Mouse (Mus musculus): Measurements from ENCODE around the gene Srd5a1. TPM values are rescaled to one million over a fixed set of nuclear protein-coding genes. Genes with fewer than 3 reads are reported as not detected.

Srd5a1 gene
- total and polyA plus RNA-seq, 3 experiments, result 7.7 to 10.5 TPM; not detected in 1

DNA sequence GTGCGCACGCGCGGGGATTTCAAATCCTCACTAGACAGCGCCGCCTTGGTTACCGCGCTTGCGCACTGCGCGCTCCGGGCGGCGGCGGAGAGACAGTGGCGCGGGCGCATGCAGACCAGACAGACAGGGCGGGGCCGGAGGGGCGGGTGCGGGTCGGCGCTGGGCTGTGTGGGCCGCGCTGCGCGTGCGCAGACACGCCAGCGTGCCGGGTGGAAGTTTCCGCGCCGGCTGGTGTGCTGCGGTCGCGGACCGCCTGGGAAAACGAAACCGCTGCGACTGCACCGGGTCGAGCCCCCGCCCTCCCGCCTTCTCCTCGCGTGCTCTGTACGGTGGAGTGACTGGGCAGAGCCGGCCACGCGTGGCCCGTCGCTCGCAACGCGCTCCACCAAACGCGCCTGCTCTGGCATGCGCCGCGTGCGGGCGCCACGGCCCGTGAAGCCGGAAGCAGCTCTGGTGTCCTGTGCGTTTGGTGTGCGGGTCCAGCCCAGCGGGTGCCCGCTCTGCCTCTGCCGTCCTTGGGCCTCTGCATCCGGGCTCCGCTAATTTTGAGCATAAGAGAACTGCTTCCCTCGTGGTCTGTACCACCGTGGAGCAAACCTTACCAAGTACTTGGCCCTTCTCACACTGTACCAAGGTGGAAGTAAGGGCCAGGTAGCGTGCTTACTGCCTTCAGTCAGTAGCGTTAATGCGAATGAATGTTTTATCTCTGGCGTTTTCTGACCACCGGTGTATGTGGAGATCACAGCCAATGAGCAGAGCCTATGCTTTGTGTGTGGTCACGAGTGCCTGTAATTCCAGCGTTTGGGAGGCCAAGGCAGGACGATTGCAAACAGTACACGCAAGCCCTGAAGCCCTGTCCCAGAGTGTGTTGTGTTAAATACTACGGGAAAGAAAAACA, 76.3 kb downstream of the Srd5a1 start (continued):
- peak; percentile 46; the same call in 1 of the 2 replicates for TF ChIP-seq TBP (IDR thresholded peaks at IDR 0.05; ENCODE audit: low read depth, low read length)
- peak; percentile 89 for TF ChIP-seq NRF1 (IDR thresholded peaks at IDR 0.05; ENCODE audit: insufficient read depth, low read depth, low read length, poor library complexity, severe bottlenecking)
- TF ChIP-seq SIN3A (IDR thresholded peaks at IDR 0.05; ENCODE audit: low read length), result peak; percentile 48
- peak; percentile 67 for TF ChIP-seq USF1 (IDR thresholded peaks at IDR 0.05; ENCODE audit: low read depth, low read length)
- no peak for TF ChIP-seq E2F4 (IDR thresholded peaks at IDR 0.05; ENCODE audit: borderline replicate concordance, low read depth, low read length)
- TF ChIP-seq BHLHE40 (IDR thresholded peaks at IDR 0.05; ENCODE audit: borderline replicate concordance, low read depth, low read length), result no peak; the same call in 1 of the 2 replicates
- no peak for TF ChIP-seq KAT2A (conservative IDR thresholded peaks at IDR 0.05; ENCODE audit: low read depth, low read length)
- TF ChIP-seq ETS1 (IDR thresholded peaks at IDR 0.05; ENCODE audit: low read depth, low read length), result peak; percentile 40; the same call in 1 of the 2 replicates
- TF ChIP-seq EP300 (IDR thresholded peaks at IDR 0.05; ENCODE audit: low read depth in 1 of 2, low read length in 2 of 2), result no peak
- TF ChIP-seq CHD1 (IDR thresholded peaks at IDR 0.05; ENCODE audit: low read depth, low read length), result 0 out of 2 replicates have a peak, but pooled peaks have one; percentile 84
- TF ChIP-seq GATA1 (IDR thresholded peaks at IDR 0.05; ENCODE audit: low read depth, low read length), result no peak
- peak; percentile 25; the same call in 1 of the 2 replicates for TF ChIP-seq TCF12 (IDR thresholded peaks at IDR 0.05; ENCODE audit: low read depth, low read length)
- peak; percentile 64 for TF ChIP-seq MXI1 (IDR thresholded peaks at IDR 0.05; ENCODE audit: low read depth, low read length)
- no peak for TF ChIP-seq MAFK (IDR thresholded peaks at IDR 0.05; ENCODE audit: borderline replicate concordance, low read depth, low read length)

GRCm38 (mm10) chr13:69534334-69534653, 76.9 kb downstream of the Srd5a1 start, which contains the start of gene Tent4a:
Tent4a (minus strand) TSS chr13:69534617.
- no peaks in the 10 kb centered on the region for H3K9me3 ChIP-seq (replicated peaks; ENCODE audit: insufficient read depth, low read length)
- peak within 1 kb of the TSS; percentile 74 for H3K27ac ChIP-seq (ENCODE audit: control insufficient read depth, low read depth, low read length)
- no peaks in the 10 kb centered on the region for H3K27me3 ChIP-seq (ENCODE audit: control insufficient read depth in 1 of 2, insufficient read depth in 2 of 2, low read length in 2 of 2)
- peak within 1 kb of the TSS; percentile 97 for H3K9ac ChIP-seq (ENCODE audit: control insufficient read depth, low read depth, low read length, poor library complexity, severe bottlenecking)
- peak within 1 kb of the TSS; percentile 73 to 93 for H3K4me3 ChIP-seq (ENCODE audit: control insufficient read depth in 1 of 2, insufficient read depth in 1 of 2, low read depth in 2 of 2, low read length in 2 of 2)
- peaks cover 50% of the 10 kb centered on the region for H3K79me2 ChIP-seq (ENCODE audit: control insufficient read depth, insufficient read depth, low read length, poor library complexity)
- peaks cover 0 to 2% of the 10 kb centered on the region in 2 experiments; a peak in 1 of 4 replicates for H3K36me3 ChIP-seq (ENCODE audit: control insufficient read depth in 1 of 2, insufficient read depth in 2 of 2, low read length in 2 of 2)
- no peak for TF ChIP-seq EP300 (IDR thresholded peaks at IDR 0.05; ENCODE audit: low read depth in 1 of 2, low read length in 2 of 2)
- TF ChIP-seq POLR2AphosphoS2 (IDR thresholded peaks at IDR 0.05; ENCODE audit: low read length), result no peak
- TF ChIP-seq SIN3A (IDR thresholded peaks at IDR 0.05; ENCODE audit: low read length), result no peak
- no peak for TF ChIP-seq MYB (IDR thresholded peaks at IDR 0.05; ENCODE audit: low read depth, low read length)
- no peak for TF ChIP-seq GABPA (IDR thresholded peaks at IDR 0.05; ENCODE audit: low read depth, low read length)
- TF ChIP-seq CHD2 (IDR thresholded peaks at IDR 0.05; ENCODE audit: low read length), result no peak
- TF ChIP-seq E2F4 (IDR thresholded peaks at IDR 0.05; ENCODE audit: borderline replicate concordance, low read depth, low read length), result no peak
- no peak for TF ChIP-seq RCOR1 (IDR thresholded peaks at IDR 0.05; ENCODE audit: low read depth, low read length)
- TF ChIP-seq BHLHE40 (IDR thresholded peaks at IDR 0.05; ENCODE audit: borderline replicate concordance, low read depth, low read length), result no peak
- TF ChIP-seq POLR2AphosphoS5 (IDR thresholded peaks at IDR 0.05; ENCODE audit: borderline replicate concordance, low read depth, low read length), result no peak
- no peak for TF ChIP-seq TBP (IDR thresholded peaks at IDR 0.05; ENCODE audit: low read depth, low read length)
- TF ChIP-seq SMC3 (IDR thresholded peaks at IDR 0.05; ENCODE audit: low read depth, low read length), result no peak
- TF ChIP-seq USF2 (IDR thresholded peaks at IDR 0.05; ENCODE audit: borderline replicate concordance in 1 of 2, insufficient read depth in 1 of 2, low read depth in 1 of 2, low read length in 2 of 2), result no peak
- no peak for TF ChIP-seq ZMIZ1 (IDR thresholded peaks at IDR 0.05; ENCODE audit: low read depth, low read length)
- H3K4me1 ChIP-seq (ENCODE audit: control insufficient read depth in 1 of 2, insufficient read depth in 2 of 2, low read length in 2 of 2), result peaks cover 2 to 16% of the 10 kb centered on the region in 2 experiments; a peak in 3 of 4 replicates
- DNase-seq (ENCODE audit: low read depth, low spot score), result no peak
